Mouse (Mus musculus) embryonic fibroblast, embryonic 13.5 days (primary cell): ENCODE results near the gene Mcat.

Source experiments
- CTCF ChIP-seq: IDR thresholded peaks from 2 replicates; pipeline ENCODE4 v1.5.1; 2011; ENCODE audit warnings: mild to moderate bottlenecking, control low read depth, low read length, moderate library complexity, borderline replicate concordance; ENCODE audit not compliant: insufficient read depth
- POLR2A ChIP-seq: IDR thresholded peaks from 2 replicates; pipeline ENCODE4 v1.6.1; 2011; ENCODE audit warnings: low read depth, mild to moderate bottlenecking, control low read depth, low read length, moderate library complexity

- TF ChIP-seq POLR2A, result no peak
- no peak for TF ChIP-seq CTCF
Observed at GRCm38 (mm10) chr15:83553831-83554230, 9.8 kb downstream of the Mcat start.
